Mouse (Mus musculus) T-helper 1 cell (primary cell): ENCODE results near the gene Rdh9.
"Not testable (repeated sequence)": the region's sequence is repeated elsewhere in the genome, so short reads cannot be mapped to it uniquely, and the experiment has no call there.

ENCODE experiments used
- in situ Hi-C: fragments of 300-600 bp; cut with MboI, MseI; formaldehyde crosslinking; loops from one replicate; pipeline ENCODE4 v1.15.1; 2025; ENCODE audit warnings: high pct_unique_total_duplicates

Gene Rdh9

GRCm38 (mm10) chr10:127755770-127756468 lies 20.3 kb upstream of the Rdh9 start:
- in situ Hi-C loops = no loop called here

GRCm38 (mm10) chr10:127759181-127760110 lies 16.7 kb upstream of the Rdh9 start, which contains the start of the genes Rdh1 and Rdh16f1:
TSS of gene Rdh1 (plus strand) at chr10:127759721.
TSS of gene Rdh16f1 (plus strand) at chr10:127759787.
- in situ Hi-C loops = no loop called here

DNA sequence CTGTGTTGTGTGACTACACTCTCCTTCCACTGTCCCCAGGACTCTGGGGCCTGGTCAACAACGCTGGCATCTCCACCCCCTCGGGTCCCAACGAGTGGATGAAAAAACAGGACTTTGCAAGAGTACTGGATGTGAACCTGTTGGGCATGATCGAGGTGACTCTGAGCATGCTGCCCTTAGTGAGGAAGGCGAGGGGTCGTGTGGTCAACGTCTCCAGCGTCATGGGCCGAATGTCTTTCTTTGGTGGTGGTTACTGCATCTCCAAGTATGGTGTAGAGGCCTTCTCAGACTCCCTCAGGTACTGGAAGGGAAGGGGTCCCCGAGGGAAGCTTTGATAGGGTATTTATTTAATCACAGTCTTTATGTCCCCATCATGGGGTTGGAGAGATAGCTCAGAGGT lies 13.3 kb upstream of the Rdh9 start:
- in situ Hi-C loops = not testable (repeated sequence)

DNA sequence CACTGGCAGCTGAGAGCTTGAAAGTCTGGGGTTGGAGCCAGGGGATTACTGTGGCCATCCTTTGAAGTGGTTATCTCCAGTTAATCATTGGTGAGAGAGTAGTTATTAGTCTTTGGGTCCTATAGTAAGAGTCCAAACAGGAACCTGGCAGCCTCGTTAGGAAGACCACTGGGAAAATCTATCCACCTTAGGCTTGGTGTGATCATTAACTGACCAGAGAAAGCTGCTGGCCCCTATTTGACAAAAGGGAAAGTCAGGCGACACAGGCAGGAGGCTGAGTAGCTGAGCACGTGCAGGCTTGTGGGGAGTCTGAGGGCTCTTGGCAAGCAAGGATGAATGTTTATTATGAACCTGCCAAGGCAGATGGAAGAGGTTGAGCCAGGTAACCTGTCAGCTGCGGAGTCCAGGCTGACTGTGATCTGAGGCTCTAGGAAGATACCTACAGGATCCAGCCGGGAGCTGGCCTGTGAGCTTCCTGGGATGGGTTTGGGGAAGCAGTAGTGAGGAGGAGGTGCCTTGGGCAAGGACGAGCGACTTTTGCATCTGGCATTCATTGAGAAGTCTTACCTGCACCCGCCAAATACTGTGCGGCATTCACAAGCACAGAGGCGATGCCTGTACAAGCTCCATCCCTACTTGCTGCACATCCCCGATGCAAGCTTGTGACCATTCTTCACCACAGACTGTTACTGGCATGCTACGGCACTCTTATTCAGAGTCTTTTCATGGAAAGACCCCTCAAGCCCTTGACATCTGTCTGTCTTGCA lies 12.1 kb upstream of the Rdh9 start:
- in situ Hi-C loops = no loop called here

DNA sequence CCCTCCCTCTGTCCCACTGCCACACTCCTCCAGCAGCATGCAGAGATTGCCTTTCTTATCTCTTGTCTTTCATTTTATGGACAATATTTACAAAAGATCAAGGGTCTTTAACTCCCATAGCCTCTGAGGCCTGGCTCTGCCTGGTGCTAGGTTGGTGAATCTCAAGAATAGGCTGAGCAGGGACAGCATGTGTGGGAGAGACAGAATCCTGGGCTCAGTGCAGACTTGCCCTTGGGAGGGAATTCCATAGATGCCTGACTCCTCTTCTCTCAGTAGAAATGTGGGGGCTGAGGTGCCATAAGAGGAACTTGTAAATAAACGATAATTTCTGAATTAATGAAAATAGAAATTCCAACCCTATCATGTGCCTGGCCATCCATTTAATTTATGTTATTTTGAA lies 9.6 kb upstream of the Rdh9 start:
- in situ Hi-C loops = no loop called here

GRCm38 (mm10) chr10:127782321-127782720 lies 6.1 kb downstream of the Rdh9 start:
- in situ Hi-C loops = not testable (repeated sequence)

GRCm38 (mm10) chr10:127785411-127785810 lies 9.2 kb downstream of the Rdh9 start:
- in situ Hi-C loops = not testable (repeated sequence)

GRCm38 (mm10) chr10:127799295-127799694 lies 23.1 kb downstream of the Rdh9 start:
- in situ Hi-C loops = no loop called here

DNA sequence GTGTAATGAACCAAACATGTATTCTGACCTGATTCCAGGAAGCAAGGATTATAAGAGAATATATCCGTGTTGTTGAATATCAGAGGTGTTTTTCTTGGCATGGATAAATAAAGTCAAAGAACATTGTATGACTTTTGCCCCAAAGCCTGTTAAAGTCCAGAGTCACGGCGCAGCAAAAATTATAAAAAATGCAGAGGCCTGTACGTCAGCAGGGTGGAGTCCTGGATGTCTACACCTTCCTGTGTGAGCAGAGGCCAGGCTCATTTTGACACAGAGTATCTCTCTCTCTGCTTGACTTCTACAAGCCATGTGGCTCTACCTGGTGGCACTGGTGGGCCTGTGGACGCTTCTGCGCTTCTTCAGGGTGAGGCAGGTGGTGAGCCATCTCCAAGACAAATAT lies 24.7 kb downstream of the Rdh9 start, which contains the start of gene Rdh16:
Gene Rdh16 (plus strand): TSS at position 262 of the 400 bp plus-strand sequence.
- in situ Hi-C loops = no loop called here

GRCm38 (mm10) chr10:127801612-127802011 lies 25.4 kb downstream of the Rdh9 start:
- in situ Hi-C loops = no loop called here

GRCm38 (mm10) chr10:127802236-127802635 lies 26.1 kb downstream of the Rdh9 start:
- in situ Hi-C loops = no loop called here

DNA sequence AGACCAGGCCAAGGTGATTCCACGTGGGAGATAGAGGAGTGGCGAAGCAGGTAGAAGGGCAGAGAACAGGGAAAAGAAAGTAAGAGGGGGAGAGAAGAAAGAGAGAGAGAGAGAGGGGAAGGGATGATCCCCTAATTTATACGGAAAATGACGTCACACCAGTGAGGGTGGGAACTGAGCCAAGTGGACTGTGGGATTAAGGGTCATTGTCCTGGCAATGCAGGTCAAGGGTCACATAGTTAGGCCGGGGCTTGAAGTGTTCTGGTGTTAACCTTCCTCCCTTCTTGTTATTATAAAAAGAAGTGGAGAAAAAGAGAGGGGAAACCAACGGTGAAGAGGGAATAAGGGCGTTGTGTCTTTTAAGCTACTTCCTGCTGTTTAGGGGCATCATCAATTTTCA lies 28.2 kb downstream of the Rdh9 start:
- in situ Hi-C loops = no loop called here

GRCm38 (mm10) chr10:127815888-127816287 lies 39.7 kb downstream of the Rdh9 start:
- in situ Hi-C loops = no loop called here

DNA sequence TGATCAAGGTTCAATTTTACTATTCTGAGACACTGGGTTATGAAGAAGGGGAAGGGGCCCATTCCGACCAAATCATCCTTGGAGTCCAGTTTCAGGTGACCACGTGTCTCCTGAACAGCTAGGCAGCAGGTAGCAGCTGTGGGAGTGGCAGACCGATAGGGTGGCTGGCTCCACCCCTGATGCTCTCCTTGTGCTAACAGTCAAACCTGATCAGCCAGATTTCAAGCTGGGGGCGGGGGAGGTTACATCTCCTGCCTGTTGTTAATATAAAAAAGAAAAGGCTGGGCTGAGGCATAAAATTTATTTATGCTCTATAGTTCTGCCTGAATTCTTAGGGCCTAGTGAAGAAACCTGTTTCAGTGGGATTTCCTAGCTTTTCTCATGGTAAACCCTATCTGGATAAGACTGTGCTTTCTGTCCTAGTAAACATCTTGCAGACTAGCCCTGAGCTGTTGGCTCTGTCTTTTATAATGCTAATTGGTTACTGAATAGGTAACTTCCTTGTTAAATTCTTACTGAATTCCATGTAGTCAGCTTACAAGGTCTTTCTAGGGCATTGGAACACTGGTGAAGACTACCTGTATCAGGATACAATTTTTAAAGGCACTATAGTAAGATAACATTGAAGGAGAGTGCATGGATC lies 41.2 kb downstream of the Rdh9 start:
- in situ Hi-C loops = not testable (repeated sequence)

DNA sequence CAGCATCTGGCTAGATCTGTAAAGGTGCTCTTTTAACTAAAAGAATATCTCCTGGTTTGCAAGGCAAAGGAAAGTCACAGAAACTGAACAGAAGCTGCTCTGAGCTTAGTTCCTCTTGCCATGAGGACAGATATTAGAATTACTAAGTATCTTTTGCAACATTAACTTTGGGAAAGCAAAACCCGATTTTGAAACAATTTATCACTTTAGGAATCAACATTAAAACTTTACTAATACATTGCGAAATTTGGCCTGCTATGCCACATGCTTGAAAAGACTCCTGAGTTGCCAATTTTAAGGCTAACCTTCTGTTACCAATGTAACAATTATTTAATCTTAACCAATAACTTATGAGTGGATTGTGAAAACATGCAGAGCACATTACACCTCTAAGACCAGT lies 45.6 kb downstream of the Rdh9 start:
- in situ Hi-C loops = not testable (repeated sequence)

GRCm38 (mm10) chr10:127825386-127825785 lies 49.2 kb downstream of the Rdh9 start:
- in situ Hi-C loops = no loop called here

DNA sequence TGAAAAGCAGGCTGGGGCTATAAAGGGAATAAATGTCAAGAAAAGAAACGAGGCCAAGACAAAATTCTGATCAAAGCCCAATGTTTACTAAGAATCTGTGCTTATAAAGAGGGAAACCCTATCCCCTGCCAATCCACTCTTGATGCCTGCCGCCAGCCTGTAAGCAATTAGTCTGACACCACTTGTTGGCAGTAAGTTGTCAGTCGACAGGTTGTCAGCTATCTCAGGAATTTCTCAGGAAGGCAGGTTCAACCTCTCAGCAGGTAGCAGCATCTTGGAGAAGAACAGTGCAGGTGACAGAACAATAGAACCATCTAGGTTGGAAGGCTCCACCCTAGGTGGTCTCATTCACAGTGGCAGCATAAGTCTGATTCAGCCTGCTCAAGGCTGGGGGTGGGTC lies 52.9 kb downstream of the Rdh9 start:
- in situ Hi-C loops = no loop called here

GRCm38 (mm10) chr10:127834186-127834585 lies 58.0 kb downstream of the Rdh9 start:
- in situ Hi-C loops = not testable (repeated sequence)

- in situ Hi-C loops = no loop called here
Measured at GRCm38 (mm10) chr10:127835292-127835691, 59.1 kb downstream of the Rdh9 start.

DNA sequence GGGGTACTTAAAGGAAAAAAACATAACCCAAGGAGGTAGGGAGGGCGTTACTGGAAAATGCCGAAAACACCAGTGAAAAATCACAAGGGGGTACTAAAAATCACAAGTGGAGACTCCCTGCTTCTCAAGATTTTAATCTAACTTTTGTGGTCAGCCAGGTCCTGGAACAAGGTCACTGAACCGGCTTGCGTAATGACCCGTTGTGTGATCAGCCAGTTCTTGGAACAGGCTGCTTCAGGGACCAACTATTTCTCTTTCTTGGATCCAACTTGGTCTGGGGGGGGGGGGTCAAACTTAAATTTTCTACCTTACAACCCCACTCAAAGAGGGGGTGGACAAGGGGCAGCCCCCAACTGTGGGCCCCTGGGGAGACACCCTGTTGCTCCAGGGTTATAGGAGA lies 61.6 kb downstream of the Rdh9 start:
- in situ Hi-C loops = not testable (repeated sequence)

DNA sequence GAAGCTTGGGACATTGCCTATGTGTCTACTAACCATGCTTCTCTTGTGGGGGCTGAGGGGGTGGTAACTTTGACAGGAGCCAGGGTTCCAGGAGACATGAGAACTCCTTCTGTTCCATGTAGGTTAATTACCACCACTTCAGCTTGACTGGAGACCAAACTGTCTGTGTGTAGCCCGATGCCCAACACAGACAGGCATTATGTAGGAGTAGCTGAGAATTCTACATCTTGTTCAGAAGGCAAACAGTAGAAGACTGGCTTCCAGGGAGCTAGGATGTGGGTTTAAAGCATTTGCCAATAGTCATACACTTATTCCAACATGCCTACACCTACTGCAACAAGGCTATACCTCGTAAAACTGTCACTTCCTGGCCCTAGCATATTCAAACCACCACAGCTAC lies 62.4 kb downstream of the Rdh9 start:
- in situ Hi-C loops = no loop called here
